Mouse (Mus musculus): ENCODE measurements around the gene Ppp6r2.

Ppp6r2 gene

GRCm38 (mm10) chr15:89314107-89314506 lies 102.8 kb downstream of the Ppp6r2 start:
- DNase-seq = no peak

GRCm38 (mm10) chr15:89314511-89315189 lies 103.3 kb downstream of the Ppp6r2 start:
- DNase-seq = no peak

DNA sequence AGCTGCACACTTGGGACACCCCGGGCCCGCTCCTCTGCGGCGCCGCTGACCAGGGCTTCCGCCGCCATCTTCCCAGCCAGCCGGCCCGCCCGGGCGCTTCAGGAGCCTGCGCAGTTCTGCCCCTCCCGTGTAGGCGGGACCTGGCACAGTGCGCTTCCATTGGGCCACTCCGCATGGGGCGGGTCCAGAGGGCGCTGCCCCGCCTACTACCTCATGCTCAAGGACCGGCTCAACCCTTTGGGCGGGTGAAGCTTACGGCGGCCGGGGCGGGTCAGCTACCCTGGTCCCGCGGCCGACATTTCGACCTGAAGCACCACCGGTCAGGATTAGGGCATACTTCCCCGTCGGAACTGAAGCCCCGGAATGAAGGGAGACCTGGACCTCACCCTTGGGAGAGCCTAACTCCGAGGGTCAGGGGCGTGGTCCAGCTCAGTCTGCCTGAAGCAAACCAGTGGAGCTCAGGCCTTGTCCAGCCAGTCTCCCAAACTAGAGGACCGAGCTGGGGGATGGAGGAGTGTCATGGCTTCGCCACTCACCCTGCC lies 103.9 kb downstream of the Ppp6r2 start, which contains the start of gene Sbf1:
TSS of gene Sbf1 (minus strand) at position 122 of the 542 bp plus-strand sequence.
- peak; percentile 99 for DNase-seq

DNA sequence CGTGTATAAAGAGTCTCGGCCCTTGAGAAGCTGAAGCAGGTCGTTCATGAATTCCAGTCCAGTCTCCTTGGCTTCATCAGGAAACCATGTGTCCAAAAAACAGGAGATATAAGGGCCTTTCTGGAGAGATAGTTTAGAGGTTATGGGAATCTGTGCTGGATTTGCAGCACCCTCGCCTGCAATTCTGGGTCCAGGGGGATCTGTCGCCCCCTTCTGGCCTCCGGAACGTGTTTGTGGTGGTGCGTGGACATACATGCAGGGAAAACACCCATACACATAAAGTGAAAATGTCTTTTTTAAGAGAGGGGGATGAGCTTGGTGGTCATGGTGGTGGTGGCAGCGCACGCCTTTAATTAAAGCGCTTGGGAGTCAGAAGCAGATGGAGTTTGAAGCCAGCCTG lies 104.8 kb downstream of the Ppp6r2 start:
- DNase-seq = peak; percentile 25

- DNase-seq = no peak
Measured at GRCm38 (mm10) chr15:89321264-89321663, 109.9 kb downstream of the Ppp6r2 start.

GRCm38 (mm10) chr15:89322670-89323522 lies 111.5 kb downstream of the Ppp6r2 start, which contains the start of gene Adm2:
Gene Adm2, plus strand, starts transcription at chr15:89322720.
- DNase-seq = no peak

DNA sequence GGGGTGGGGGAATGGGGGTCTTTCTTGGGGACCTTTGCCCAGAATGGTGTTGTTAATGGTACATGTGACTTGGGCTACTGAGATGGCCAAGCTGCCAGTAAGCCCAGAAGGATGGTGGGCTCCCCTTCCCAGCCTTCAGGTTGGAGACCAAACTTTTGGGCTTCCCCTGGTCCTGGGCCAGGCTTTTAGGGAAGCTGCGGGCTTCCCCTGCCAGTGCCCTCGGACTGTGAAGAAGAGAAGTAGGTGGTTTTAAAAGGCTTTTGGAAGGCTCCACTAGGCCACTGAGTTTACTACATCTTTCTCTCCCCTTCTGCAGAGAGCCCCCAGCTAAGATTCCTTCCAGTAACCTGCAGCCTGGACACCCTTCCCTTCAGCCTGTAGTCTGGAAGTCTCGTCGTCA lies 112.3 kb downstream of the Ppp6r2 start:
- DNase-seq = no peak

GRCm38 (mm10) chr15:89326441-89326840 lies 115.1 kb downstream of the Ppp6r2 start:
- DNase-seq = no peak

- DNase-seq = no peak
Measured at GRCm38 (mm10) chr15:89334271-89334670, 122.9 kb downstream of the Ppp6r2 start, which contains the start of gene Miox. Gene Miox, plus strand, starts transcription at chr15:89334398.

- no peak for DNase-seq
Measured at GRCm38 (mm10) chr15:89334774-89335537, 123.6 kb downstream of the Ppp6r2 start.

DNA sequence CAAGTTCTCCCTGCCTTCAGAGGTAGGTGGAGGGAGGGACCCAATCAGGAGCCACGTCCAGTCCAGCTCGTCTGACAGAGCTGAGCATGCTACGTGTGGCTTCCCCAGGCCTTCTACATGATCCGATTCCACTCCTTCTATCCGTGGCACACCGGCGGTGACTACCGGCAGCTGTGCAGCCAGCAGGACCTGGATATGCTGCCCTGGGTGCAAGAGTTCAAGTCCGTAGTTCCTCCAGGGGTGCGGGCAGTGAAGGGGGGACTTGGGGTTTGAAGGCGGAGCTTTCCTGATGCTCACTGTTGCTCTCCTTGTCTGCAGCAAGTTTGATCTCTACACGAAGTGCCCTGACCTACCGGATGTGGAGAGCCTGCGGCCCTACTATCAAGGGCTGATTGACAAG lies 125.1 kb downstream of the Ppp6r2 start:
- no peak for DNase-seq
